Comparison of ENCODE assay signal across 8 mouse cellular contexts in the genomic region with DNA sequence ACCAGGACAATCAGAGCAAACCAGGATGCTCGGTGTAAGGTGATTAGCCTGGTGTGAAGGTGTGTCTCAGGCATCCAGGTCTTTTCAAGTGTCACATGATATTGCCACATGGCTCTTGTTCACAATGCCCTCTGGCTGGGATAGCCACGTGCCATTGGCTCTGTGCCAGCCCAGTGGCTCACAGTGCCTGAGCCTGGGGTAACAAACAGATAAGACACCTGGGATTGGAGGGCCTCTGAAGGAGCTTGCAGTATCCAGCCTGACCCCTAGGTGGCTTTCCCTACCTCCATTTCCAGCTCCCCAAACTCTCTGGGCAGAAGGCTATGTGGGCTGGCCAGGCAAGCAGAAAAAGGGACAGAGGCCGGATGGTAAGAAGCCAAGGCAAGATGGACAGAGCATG. TPM values are rescaled to one million over a fixed set of nuclear protein-coding genes. Genes with fewer than 3 reads are reported as not detected.
A peak's percentile ranks its signal among the peaks of the same experiment; 100 is the strongest.
DNase-seq lines count a peak whose midpoint lies in the region; ATAC-seq and TF ChIP-seq lines count a peak whose summit lies in the region.

No protein-coding gene starts in this region.

- TF ChIP-seq POLR2A in small intestine, adult 2 months (IDR thresholded peaks at IDR 0.05; ENCODE audit: low read depth, low read length), result no peak

- H3K36me3 ChIP-seq in forebrain, embryonic 10.5 days (replicated peaks), result no peaks in the 10 kb centered on the region
- no peaks in the 10 kb centered on the region for H3K36me3 ChIP-seq in forebrain, embryonic 15.5 days
- H3K36me3 ChIP-seq in forebrain, embryonic 13.5 days (ENCODE audit: poor library complexity, severe bottlenecking), result no peaks in the 10 kb centered on the region
- no peaks in the 10 kb centered on the region for H3K36me3 ChIP-seq in small intestine, adult 2 months (ENCODE audit: control insufficient read depth, insufficient read depth, low read length)

- H3K27me3 ChIP-seq in forebrain, embryonic 10.5 days (ENCODE audit: poor library complexity, severe bottlenecking), result no peaks in the 10 kb centered on the region
- H3K27me3 ChIP-seq in forebrain, embryonic 15.5 days, result no peaks in the 10 kb centered on the region
- H3K27me3 ChIP-seq in forebrain, embryonic 13.5 days, result no peaks in the 10 kb centered on the region
- no peaks in the 10 kb centered on the region for H3K27me3 ChIP-seq in small intestine, adult 2 months (ENCODE audit: control insufficient read depth, insufficient read depth, low read length)

- no peak overlapping the region for H3K4me2 ChIP-seq in forebrain, embryonic 15.5 days (replicated peaks)
- H3K4me2 ChIP-seq in forebrain, embryonic 13.5 days, result no peak overlapping the region

- H3K4me3 ChIP-seq in forebrain, embryonic 10.5 days, result no peak overlapping the region
- no peak overlapping the region for H3K4me3 ChIP-seq in forebrain, embryonic 15.5 days
- no peak overlapping the region for H3K4me3 ChIP-seq in forebrain, embryonic 13.5 days
- H3K4me3 ChIP-seq in small intestine, adult 2 months (ENCODE audit: low read depth, low read length), result no peak overlapping the region

- peak overlapping the region; percentile 11; the same call in 1 of the 2 replicates for H3K27ac ChIP-seq in forebrain, embryonic 10.5 days
- no peak overlapping the region for H3K27ac ChIP-seq in forebrain, embryonic 15.5 days (replicated peaks)
- H3K27ac ChIP-seq in forebrain, embryonic 13.5 days, result peak overlapping the region; percentile 44
- H3K27ac ChIP-seq in small intestine, adult 2 months (ENCODE audit: insufficient read depth, low read depth, low read length), result no peak overlapping the region

- no peak overlapping the region for H3K9ac ChIP-seq in forebrain, embryonic 15.5 days (replicated peaks)
- no peak overlapping the region for H3K9ac ChIP-seq in forebrain, embryonic 13.5 days

- 62% methylated on average over 3 of the region's 3 CpGs for WGBS in forebrain, embryonic 10.5 days
- 34% methylated on average over 3 of the region's 3 CpGs for WGBS in forebrain, embryonic 15.5 days
- WGBS in forebrain, embryonic 13.5 days, result 45% methylated on average over 3 of the region's 3 CpGs
- WGBS in small intestine, adult 2 months, result 25% methylated on average over 3 of the region's 3 CpGs

- peak; percentile 23 for DNase-seq in forebrain, embryonic 10.5 days (ENCODE audit: extremely low spot score, low spot score)
- DNase-seq in 3T3-L1 (ENCODE audit: low read depth, low spot score), result peak; percentile 59
- DNase-seq in c-Kit-positive CD71-negative TER-119-negative erythroid progenitor cells, embryonic 14.5 days (ENCODE audit: low read depth), result peak; percentile 22
- peak; percentile 41 for DNase-seq in kidney, postnatal 14 days

- peak; percentile 52; the same call in 1 of the 2 replicates for TF ChIP-seq CTCF in small intestine, adult 2 months (IDR thresholded peaks at IDR 0.05; ENCODE audit: extremely low read depth, insufficient read length, insufficient replicate concordance, low read depth, low read length)

- no peaks in the 10 kb centered on the region for H3K9me3 ChIP-seq in forebrain, embryonic 10.5 days
- no peaks in the 10 kb centered on the region for H3K9me3 ChIP-seq in forebrain, embryonic 15.5 days
- no peaks in the 10 kb centered on the region for H3K9me3 ChIP-seq in forebrain, embryonic 13.5 days (replicated peaks)

- ATAC-seq in forebrain, embryonic 15.5 days (replicated peaks), result no peak
- no peak for ATAC-seq in forebrain, embryonic 13.5 days
- ATAC-seq in inflammation-experienced regulatory T-cells, adult 6 months, result no peak

- peaks cover 23% of the 10 kb centered on the region for H3K4me1 ChIP-seq in forebrain, embryonic 10.5 days
- 0 out of 2 replicates have a peak, but pooled peaks cover 13% of the 10 kb centered on the region for H3K4me1 ChIP-seq in forebrain, embryonic 15.5 days
- peaks cover 23% of the 10 kb centered on the region for H3K4me1 ChIP-seq in forebrain, embryonic 13.5 days
- H3K4me1 ChIP-seq in small intestine, adult 2 months (ENCODE audit: control insufficient read depth, insufficient read depth, insufficient read length, low read length), result no peaks in the 10 kb centered on the region

RNA-seq across cellular contexts. Expression of a gene that starts 35.6 kb away (rescaled TPM):
- polyA plus RNA-seq in forebrain, embryonic 10.5 days (2016; fragmentation: Nextera tagmentation; extraction: Ambion mirVana), result 1.9 and 2.5 TPM in 2 replicates
- 9.9 and 10.0 TPM in 2 replicates for polyA plus RNA-seq in forebrain, embryonic 15.5 days (2015; fragmentation: Nextera tagmentation; extraction: Ambion mirVana)
- 5.9 and 6.3 TPM in 2 replicates for polyA plus RNA-seq in forebrain, embryonic 13.5 days (2015; fragmentation: Nextera tagmentation; extraction: Ambion mirVana)
- 2.3 and 2.8 TPM in 2 replicates for polyA plus RNA-seq in small intestine, adult 2 months (2012; rRNA removed)
- not detected for polyA plus RNA-seq in inflammation-experienced regulatory T-cells, adult 6 months (2017; shearing (Covaris generic))

Comparison
In these comparisons a context has a peak if more than half of its experiments do, and no peak if none do; other contexts are left out.
1. H3K27ac ChIP-seq: peak in forebrain, embryonic 10.5 days (single experiment) and forebrain, embryonic 13.5 days (single experiment); none in forebrain, embryonic 15.5 days (single experiment) and small intestine, adult 2 months (single experiment).
2. Peak in every context shown above with its lines, with median percentiles within 50 percentile points of each other: DNase-seq.